Mouse (Mus musculus) stomach, postnatal 0 days (tissue): ENCODE measurements at regions not wholly inside any gene's neighbourhood (a gene's known extent, or its start where the extent isn't known, plus 50 kb on each side); places are given as distances from the start of the nearest gene placed in this dataset.

Experiments used
- ATAC-seq: fragments of 200-750 bp; cut with Nextera tagmentation; 2 replicates; pipeline ENCODE4 v1.8.0; 2017; ENCODE audit not compliant: low FRiP score, low TSS enrichment
- DNase-seq: peaks from one replicate; pipeline ENCODE4 v3.0.0-alpha.2; 2016; ENCODE audit warnings: low spot score
- H3K27ac ChIP-seq: fragments of 300-500 bp; sonication (generic); replicated peaks from 2 replicates; pipeline ENCODE4 v1.5.1; 2014; ENCODE audit warnings: mild to moderate bottlenecking, control low read depth
- H3K27me3 ChIP-seq: fragments of 300-500 bp; sonication (generic); 2 replicates; pipeline ENCODE4 v1.6.1; 2014; ENCODE audit warnings: low read length; ENCODE audit not compliant: control insufficient read depth, insufficient read depth
- H3K36me3 ChIP-seq: fragments of 300-500 bp; sonication (generic); 2 replicates; pipeline ENCODE4 v1.6.1; 2014; ENCODE audit warnings: low read length, mixed read lengths; ENCODE audit not compliant: control insufficient read depth, insufficient read depth
- H3K4me1 ChIP-seq: fragments of 300-500 bp; sonication (generic); replicated peaks from 2 replicates; pipeline ENCODE4 v1.6.1; 2014; ENCODE audit warnings: antibody characterized with exemption; ENCODE audit not compliant: control insufficient read depth, insufficient read depth
- H3K4me2 ChIP-seq: fragments of 300-500 bp; sonication (generic); replicated peaks from 2 replicates; pipeline ENCODE4 v1.6.1; 2014; ENCODE audit warnings: low read depth, mild to moderate bottlenecking, control low read depth, moderate library complexity
- H3K4me3 ChIP-seq: fragments of 300-500 bp; sonication (generic); 2 replicates; pipeline ENCODE4 v1.5.1; 2014; ENCODE audit warnings: low read depth, low read length, control low read depth
- H3K9ac ChIP-seq: fragments of 300-500 bp; sonication (generic); 2 replicates; pipeline ENCODE4 v1.6.1; 2014; ENCODE audit warnings: mild to moderate bottlenecking, low read length, control low read depth, mixed read lengths
- H3K9me3 ChIP-seq: fragments of 300-500 bp; sonication (generic); 2 replicates; pipeline ENCODE4 v1.6.1; 2016; ENCODE audit warnings: low read length; ENCODE audit not compliant: control insufficient read depth
- CTCF ChIP-seq: IDR thresholded peaks from 2 replicates; pipeline ENCODE4 v1.5.1; 2016; ENCODE audit warnings: antibody characterized with exemption, low read depth, mild to moderate bottlenecking, moderate library complexity
- EP300 ChIP-seq: optimal IDR thresholded peaks from 2 replicates; pipeline ENCODE3; 2016; ENCODE audit warnings: antibody characterized with exemption
- WGBS: fragments of 180-500 bp; shearing (Covaris S2); extraction: QIAGEN DNeasy Blood & Tissue Kit; methylation state at CpG from one replicate; pipeline ENCODE4 v1.1.7; 2014; 5-methylcytosine and 5-hydroxymethylcytosine counted together

GRCm38 (mm10) chr1:186889584-186889852 is 77.7 kb upstream of the D1Pas1 start:
- Histone ChIP-seq H3K27me3 (no peaks in the 10 kb centered on the region), H3K9ac (no peak overlapping the region), H3K4me3 (no peak overlapping the region), H3K9me3 (no peaks in the 10 kb centered on the region), H3K4me2 (no peak overlapping the region), H3K4me1 (no peaks in the 10 kb centered on the region), H3K27ac (no peak overlapping the region), H3K36me3 (no peaks in the 10 kb centered on the region)
- WGBS = 78% methylated on average over 5 of the region's 5 CpGs
- ATAC-seq = no peak
- no peak for DNase-seq
- no peak for TF ChIP-seq CTCF
- TF ChIP-seq EP300 = no peak

GRCm38 (mm10) chr1:186888767-186889583 is 78.2 kb upstream of the D1Pas1 start:
- no peak for DNase-seq

GRCm38 (mm10) chr1:186887127-186887526 is 80.1 kb upstream of the D1Pas1 start:
- no peak overlapping the region for H3K4me3 ChIP-seq
- H3K27me3 ChIP-seq = no peaks in the 10 kb centered on the region
- H3K4me1 ChIP-seq = no peaks in the 10 kb centered on the region
- no peak overlapping the region for H3K4me2 ChIP-seq
- WGBS = 61% methylated on average over 3 of the region's 3 CpGs
- no peak for ATAC-seq
- no peaks in the 10 kb centered on the region for H3K36me3 ChIP-seq
- TF ChIP-seq CTCF (no peak), EP300 (no peak)
- no peak overlapping the region for H3K27ac ChIP-seq
- no peak for DNase-seq
- no peak overlapping the region for H3K9ac ChIP-seq
- H3K9me3 ChIP-seq = no peaks in the 10 kb centered on the region

More at GRCm38 (mm10) chr1:186888767-186889583, 78.2 kb upstream of the D1Pas1 start:
- H3K27ac ChIP-seq = no peak overlapping the region
- H3K4me1 ChIP-seq = no peaks in the 10 kb centered on the region
- 72% methylated on average over 11 of the region's 11 CpGs for WGBS
- no peaks in the 10 kb centered on the region for H3K36me3 ChIP-seq
- ATAC-seq = no peak
- H3K9me3 ChIP-seq = no peaks in the 10 kb centered on the region
- no peaks in the 10 kb centered on the region for H3K27me3 ChIP-seq
- H3K4me2 ChIP-seq = no peak overlapping the region
- no peak overlapping the region for H3K4me3 ChIP-seq
- TF ChIP-seq CTCF (no peak), EP300 (no peak)
- no peak overlapping the region for H3K9ac ChIP-seq

GRCm38 (mm10) chr1:186880391-186880790 is 86.8 kb upstream of the D1Pas1 start:
- Histone ChIP-seq H3K27ac (no peak overlapping the region), H3K36me3 (no peaks in the 10 kb centered on the region), H3K4me2 (no peak overlapping the region), H3K27me3 (no peaks in the 10 kb centered on the region), H3K9ac (no peak overlapping the region), H3K4me1 (no peaks in the 10 kb centered on the region), H3K4me3 (no peak overlapping the region), H3K9me3 (no peaks in the 10 kb centered on the region)
- DNase-seq (no peak), ATAC-seq (no peak)
- TF ChIP-seq CTCF (no peak), EP300 (no peak)
- 56% methylated on average over 2 of the region's 2 CpGs for WGBS

GRCm38 (mm10) chr1:186860608-186861444 is 106.4 kb upstream of the D1Pas1 start:
- H3K4me2 ChIP-seq = no peak overlapping the region
- no peaks in the 10 kb centered on the region for H3K27me3 ChIP-seq
- ATAC-seq = no peak
- H3K27ac ChIP-seq = no peak overlapping the region
- H3K4me1 ChIP-seq = no peaks in the 10 kb centered on the region
- no peak for TF ChIP-seq CTCF
- WGBS = 75% methylated on average over 10 of the region's 10 CpGs
- no peak overlapping the region for H3K4me3 ChIP-seq
- no peaks in the 10 kb centered on the region for H3K9me3 ChIP-seq
- H3K9ac ChIP-seq = no peak overlapping the region
- H3K36me3 ChIP-seq = no peaks in the 10 kb centered on the region
- no peak for DNase-seq

- Histone ChIP-seq H3K36me3 (no peaks in the 10 kb centered on the region), H3K9ac (no peak overlapping the region), H3K4me1 (no peaks in the 10 kb centered on the region), H3K27me3 (no peaks in the 10 kb centered on the region), H3K4me2 (no peak overlapping the region), H3K9me3 (no peaks in the 10 kb centered on the region), H3K27ac (no peak overlapping the region), H3K4me3 (no peak overlapping the region)
- DNase-seq (no peak), ATAC-seq (no peak)
- TF ChIP-seq EP300 (no peak), CTCF (no peak)
- 90% methylated on average over 21 of the region's 21 CpGs for WGBS
Observed at GRCm38 (mm10) chr1:186858285-186858684, 108.9 kb upstream of the D1Pas1 start.
